Mouse (Mus musculus) G1E-ER4 (cell line): ENCODE data around the gene Lrrc27. TPM values are rescaled to one million over a fixed set of nuclear protein-coding genes. Genes with fewer than 3 reads are reported as not detected.

Experiments used
- GATA1 ChIP-seq: IDR thresholded peaks from one replicate; pipeline ENCODE4 v1.8.0; 2012; ENCODE audit warnings: low read length, inconsistent platforms
- polyA plus RNA-seq: library from polyadenylated mRNA; stranded (reverse); fragments of >175 nt; gene quantifications from 2 replicates; pipeline ENCODE4 v1.2.3, GENCODE M21; 2012

The Lrrc27 gene
- polyA plus RNA-seq, 1 experiment: not detected

DNA sequence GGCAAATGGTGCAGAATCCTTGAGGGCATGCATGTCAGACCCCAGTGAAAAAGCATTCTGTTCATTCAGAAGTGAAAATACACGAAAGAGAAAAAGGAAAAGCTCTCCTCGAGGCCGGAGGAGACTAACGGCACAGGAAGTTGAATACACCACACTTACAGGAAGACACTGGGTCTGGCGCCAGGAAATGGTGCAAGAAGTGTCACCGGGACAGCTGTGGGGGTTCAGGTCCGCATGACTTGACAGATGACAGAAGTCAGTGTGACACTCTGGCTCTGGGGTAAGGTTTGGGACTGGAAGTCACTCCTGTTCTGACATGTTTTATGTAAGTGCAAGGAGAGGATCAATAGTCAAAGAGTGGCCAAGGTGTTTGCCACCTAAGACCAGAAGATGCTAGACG is 11.9 kb downstream of the Lrrc27 start:
- TF ChIP-seq GATA1: no peak

GRCm38 (mm10) chr7:139226416-139226815 is 13.6 kb downstream of the Lrrc27 start:
- no peak for TF ChIP-seq GATA1

DNA sequence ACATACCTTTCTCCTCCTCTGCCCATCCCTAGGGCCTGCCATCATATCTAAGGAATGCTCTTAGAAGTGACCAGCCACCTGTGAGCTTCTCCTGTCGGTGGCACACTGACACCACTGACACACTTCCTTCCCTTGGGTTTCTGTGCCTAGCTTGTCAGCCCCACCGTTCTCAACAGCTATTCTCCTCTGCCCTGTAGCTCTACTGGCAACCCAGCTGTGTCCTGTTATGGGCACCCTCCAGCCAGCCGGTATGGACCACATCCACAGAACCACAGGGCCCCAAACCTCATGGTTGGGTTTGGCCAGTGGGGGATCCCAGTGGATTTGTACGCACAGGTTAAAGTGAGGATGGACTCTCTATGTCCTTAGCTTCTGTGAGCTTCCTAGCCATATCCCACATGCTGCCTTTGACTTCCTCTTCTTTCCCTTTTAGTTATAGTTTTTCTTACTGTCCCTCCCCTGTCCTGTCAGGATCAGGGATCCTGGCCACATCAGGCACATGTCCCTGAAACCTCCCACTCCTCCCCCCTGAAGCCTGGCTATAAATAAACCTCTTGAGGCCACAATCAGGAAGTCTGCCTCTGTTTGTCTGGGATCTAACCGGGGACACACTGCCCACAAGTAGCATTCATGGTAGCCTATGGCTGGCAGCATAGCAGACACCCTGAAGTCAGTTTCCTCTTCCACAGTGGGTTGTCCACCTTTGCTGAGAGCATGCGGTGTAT is 15.8 kb downstream of the Lrrc27 start:
- no peak for TF ChIP-seq GATA1

DNA sequence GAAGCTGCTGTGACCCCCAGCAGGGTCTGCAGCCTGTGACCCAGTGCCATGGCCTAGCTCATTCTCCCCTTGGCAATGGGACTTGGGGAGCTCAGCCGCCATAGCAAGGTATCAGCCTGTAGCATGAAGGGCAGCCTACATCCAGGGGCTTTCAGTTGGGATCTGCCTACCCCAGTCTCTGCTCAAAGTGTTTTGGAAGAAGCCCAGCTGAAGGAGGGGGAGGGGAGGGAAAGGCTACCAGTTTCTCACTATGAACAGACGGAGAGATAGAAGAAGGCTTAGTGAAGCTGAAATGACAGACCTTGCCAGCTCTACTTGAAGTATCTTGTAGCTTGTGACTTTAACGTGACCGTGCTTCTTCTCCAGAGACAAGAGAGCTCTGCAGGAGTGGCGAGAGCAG is 17.0 kb downstream of the Lrrc27 start:
- TF ChIP-seq GATA1: no peak

- TF ChIP-seq GATA1: no peak
Measured at GRCm38 (mm10) chr7:139230241-139230640, 17.5 kb downstream of the Lrrc27 start.

GRCm38 (mm10) chr7:139233714-139234113 is 20.9 kb downstream of the Lrrc27 start:
- TF ChIP-seq GATA1: no peak

- TF ChIP-seq GATA1: no peak
Measured at GRCm38 (mm10) chr7:139234426-139235188, 21.8 kb downstream of the Lrrc27 start.

GRCm38 (mm10) chr7:139235651-139236358 is 23.0 kb downstream of the Lrrc27 start:
- no peak for TF ChIP-seq GATA1

GRCm38 (mm10) chr7:139239432-139239831 is 26.6 kb downstream of the Lrrc27 start:
- no peak for TF ChIP-seq GATA1

DNA sequence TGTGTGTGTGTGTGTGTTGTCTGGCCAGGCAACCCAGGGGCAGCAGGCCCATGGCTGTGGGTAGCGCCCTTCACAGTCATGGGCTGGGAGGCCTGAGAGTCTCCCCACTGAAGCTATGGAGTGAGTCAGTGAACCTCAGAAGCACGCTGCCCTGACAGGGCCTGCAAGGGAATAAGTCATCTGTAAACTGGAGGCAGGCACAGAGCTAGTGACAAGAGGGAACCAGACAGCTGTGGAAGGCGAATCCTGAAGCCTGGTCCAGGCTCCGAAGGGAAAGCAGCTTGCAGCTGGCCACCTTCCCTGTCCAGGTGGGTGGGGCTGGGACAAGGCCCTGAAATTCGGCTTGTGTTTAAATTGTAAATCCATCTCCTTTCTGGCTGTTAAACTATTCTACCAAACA is 33.3 kb downstream of the Lrrc27 start:
- no peak for TF ChIP-seq GATA1

GRCm38 (mm10) chr7:139246931-139247880 is 34.4 kb downstream of the Lrrc27 start:
- TF ChIP-seq GATA1: no peak

GRCm38 (mm10) chr7:139247881-139248614 is 35.3 kb downstream of the Lrrc27 start, which contains the start of gene Pwwp2b:
Pwwp2b (plus strand) TSS chr7:139248482.
- TF ChIP-seq GATA1: no peak

GRCm38 (mm10) chr7:139248615-139249405 is 36.0 kb downstream of the Lrrc27 start:
- no peak for TF ChIP-seq GATA1
